Mouse (Mus musculus): Measurements from ENCODE around the gene Npas3.

Npas3 gene

DNA sequence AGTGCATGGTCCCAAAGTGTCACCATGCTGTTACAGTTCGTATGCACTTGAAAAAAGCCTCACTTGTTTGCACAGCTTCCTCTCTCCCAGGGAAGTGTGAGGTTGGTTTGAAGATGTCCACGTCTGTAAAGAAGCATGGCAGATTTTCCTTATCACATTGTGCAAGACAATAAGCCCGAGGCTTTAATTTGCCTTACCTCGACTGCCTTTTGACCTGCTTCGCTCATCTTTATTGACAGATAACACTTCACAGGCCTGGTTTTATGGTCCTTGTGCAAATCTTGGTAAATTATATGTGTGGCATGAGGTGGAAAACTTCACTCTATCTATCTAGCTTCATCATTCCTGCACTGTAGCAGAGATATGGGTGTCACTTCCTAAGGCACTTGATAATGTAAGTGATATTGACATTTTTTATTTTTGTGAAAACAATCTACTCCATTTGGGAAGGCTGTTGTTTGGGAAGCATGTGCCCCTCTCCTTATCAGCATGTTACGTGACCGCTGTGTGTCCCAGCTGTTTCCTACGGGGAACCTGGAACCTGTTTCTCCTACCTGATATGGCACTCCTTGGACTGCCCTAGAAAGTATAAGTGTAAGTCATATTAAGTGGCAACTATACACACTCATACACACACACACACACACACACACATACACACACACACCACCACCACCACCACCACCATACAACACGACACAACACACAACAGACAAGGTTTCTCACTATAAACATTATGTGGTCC is 450.2 kb downstream of the Npas3 start:
- DNase-seq: no peak

DNA sequence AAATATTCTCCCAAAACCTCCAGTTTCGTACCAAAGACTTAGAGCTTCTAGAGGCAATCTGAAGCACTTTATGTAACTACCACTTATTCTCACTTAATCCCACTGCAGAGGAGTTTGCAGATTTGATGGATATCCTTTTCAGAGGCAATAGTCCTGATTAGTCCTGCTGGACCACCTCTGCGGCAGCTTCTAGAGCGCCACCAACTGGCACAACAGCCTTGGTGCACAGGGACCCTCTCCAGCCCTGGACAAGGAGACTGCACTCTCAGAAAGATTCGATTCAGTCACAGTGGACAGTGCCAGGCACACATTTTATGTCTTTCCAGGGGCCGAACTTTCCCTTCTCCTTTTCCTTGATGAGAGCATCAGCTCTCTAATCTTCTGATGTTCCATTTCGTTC is 471.4 kb downstream of the Npas3 start:
- DNase-seq: peak in 1 of 2 experiments; percentile 21

DNA sequence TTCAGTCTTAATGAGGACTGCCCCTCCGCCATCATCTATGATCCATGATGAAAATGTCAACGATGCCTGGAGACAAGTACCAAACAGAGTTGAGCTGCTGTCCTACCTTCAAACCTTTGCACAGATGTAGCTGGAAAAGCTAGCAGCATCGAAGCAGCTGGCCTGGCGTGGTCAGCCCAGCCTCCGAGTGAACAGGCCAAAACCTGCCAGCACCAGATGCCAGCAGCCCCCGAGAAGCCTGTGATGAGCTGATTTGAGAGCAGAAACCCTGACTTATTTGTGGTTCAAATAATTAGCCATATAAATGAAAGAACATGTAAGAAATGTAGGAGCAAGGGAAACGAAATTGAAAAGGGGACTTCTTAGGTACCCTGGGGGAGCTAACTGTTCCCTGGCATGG is 473.7 kb downstream of the Npas3 start:
- no peak for DNase-seq

DNA sequence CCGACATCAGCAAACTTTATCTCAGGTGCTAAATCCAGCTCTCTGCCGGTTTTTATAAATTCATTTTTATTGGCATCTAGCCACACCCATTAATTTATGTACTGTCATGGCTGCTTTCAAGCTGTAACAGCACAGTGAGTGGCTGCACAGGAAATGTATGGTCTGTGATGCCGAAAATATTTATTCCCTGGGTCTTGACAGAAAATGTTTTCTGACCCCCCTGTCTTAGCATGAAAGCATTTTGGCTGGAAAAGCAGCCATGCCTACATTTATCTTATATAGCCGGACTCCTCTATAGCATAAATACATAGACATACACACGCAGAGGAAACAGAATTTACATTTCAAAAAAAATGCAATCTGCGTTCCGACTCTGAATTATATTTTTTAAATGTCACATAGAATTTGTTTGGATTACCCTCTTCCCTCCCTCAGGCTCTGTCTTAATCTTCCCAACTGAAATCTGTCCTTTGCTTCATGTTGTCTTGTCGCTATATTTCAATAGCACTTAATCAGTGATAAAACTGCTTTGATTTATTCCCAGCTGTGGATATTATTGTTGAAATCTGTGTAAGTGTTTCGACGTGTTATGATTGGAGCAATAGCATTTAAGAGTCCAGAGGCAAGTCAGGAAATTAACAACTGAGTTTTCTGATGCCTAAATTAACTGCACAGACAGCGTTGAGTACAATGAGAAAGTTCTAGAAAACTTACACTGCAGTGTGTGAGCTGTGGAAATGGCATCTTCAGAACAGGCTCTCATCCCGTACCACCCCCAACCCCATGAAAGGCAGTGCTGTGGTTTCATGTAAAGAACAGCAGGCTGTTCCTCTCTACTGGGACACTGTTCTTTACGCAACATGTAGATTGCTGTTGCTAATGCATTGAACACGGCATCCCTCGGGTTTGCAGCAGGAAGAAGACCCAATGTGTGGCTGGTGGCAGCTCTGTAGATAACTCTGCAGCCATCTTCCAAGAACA is 474.5 kb downstream of the Npas3 start:
- DNase-seq: no peak

DNA sequence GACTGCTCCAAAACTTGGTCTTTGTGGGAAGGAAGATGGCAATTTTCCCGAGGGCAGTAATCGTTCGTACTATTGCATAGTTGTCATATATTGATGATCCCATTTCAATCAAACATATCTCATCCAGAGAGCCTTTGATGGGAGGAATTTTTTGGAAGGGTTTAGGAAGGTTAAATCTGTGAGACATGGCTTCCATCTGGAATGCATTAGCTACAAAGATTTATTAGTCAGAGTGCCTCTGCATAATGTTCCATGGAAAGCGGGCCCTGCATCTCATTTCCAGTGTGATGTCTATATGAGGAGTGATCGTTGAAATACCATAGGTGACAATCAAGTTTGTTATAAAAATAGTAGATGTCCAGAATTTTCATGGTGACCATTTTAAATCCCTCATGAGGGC is 480.8 kb downstream of the Npas3 start:
- no peak for DNase-seq

DNA sequence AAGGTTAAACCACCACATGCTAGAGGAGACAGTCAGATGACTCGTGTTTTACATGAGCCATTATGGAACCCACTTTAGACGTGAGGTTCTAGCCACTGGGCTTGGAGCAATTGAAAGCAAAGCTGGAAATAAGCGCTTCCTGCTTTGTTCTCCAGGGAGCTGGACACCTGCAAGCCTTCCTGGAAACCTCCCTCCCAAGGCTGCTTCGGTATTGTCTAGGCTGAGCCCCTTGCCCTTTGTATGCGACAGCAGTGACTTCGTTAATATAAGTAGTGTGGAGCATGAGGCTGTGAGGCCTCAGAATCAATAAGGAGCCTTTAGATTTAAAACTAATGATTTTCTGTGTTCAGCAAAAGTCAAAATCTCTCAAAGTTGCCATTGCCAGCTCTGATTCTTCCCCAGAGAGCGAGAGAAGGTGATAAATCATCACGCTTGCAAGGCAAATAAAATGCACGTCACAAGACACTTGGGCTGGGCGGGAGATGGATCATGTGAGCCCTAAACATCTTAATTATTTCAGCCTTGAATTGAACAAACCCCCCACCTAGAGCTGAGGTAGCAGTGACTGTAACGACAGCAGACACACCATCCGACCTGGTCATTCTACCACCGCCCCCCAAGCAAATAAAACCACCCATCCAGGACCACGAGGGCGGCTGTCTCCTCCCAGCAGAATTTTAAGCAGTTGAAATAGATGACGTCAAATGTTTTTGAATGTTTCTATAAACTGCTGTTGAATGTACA is 490.2 kb downstream of the Npas3 start:
- no peak for DNase-seq

DNA sequence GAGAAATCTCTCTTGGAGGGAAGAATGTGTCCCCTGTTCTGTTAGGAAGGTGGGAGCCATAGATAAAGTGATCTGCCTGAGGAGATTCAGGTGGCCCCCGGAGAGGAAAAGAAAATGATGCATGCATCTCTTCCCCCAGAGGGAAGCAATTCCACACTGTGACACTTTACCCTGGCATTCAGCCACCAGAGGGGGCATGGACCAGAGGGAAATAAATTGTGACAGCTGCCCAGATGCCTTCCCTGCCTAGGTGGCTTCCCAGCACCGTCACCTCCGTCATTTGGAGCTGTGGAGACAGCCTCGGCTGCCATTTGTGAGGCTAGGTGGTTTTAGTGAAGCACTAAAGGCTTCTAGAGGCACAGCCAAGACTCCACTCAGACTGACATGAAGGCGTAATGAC is 498.2 kb downstream of the Npas3 start:
- peak in 1 of 2 experiments; percentile 24 for DNase-seq

DNA sequence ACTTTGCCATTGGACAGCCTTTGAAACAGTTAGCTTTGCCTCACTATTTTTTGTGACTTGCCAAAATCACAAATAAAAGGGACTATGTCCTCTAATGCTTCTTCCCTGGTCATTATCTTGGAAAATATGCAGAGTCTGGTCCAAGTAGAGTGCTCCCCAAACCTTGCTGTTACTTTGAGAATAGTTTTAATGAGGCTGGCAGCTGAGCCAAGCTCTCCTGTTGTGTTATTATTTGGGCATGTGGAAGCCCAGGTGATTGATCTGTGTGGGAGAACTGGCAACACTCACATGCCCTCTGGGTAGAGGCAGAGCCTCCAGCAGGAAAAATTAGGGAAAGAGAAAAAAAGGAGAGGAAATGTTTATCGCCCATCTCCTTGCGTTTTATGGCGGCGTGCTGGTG is 500.9 kb downstream of the Npas3 start:
- no peak for DNase-seq

DNA sequence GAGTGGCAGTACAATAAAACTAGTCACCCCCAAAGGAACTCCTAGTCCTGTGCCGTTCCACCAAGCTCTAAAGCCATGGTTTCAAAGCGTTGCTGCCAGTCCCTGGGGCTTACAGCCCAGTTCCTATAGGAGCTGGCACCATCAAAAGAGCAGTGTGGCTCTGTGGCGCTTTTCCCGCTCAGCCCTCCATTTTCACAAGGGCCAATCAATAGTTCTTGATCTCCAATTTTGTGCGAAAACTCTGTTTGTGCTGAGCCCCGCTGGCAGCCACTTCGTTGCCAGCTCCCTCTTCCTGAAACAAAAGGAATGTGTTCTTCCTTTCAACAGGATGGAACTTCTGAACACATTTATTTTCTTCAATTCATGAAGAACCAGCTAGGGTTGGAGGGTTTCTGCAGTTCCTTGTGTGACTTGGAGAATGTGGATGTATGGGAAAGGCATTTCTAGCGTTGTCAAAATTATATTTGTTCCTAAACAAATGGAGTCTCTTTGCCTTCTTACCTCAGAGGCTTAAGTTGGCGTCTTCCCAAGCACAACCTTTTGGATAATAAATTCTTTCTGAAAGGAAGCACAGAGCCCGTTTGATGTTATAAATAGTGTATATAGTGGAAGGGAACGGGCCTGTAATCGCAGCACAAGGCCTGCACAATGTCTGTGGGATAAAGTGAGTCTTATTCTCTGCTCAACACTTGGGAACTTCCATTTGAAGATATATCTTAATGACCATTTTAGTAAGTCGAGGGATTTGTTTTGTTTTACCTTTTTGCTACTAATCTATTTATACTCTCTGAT is 504.0 kb downstream of the Npas3 start:
- no peak for DNase-seq

DNA sequence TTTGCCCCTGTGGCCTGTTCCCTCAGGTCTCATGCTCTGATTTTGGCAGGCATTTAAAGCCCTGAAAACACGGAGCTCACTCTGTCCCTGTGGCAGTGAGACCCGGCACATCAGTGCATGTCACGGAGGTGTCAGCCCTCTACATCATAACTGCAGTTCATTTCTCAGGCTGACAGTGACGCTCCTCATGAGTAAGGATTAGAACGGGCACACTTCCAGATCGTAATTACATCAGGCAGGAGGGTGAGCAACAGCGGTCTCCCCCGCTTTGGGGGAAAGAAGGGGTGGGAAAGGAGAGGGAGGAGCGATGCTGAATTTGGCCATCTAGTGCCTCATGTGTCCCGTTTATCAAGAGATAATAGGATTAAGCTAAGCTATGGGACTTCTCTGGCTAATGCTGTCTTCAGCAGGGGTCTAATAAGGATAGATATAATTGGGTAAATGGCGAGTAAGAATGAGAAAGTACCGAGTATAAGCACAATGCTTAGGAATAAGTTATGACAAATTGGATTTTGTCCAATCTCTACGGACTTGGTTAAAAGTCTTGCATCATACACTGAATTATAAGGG is 505.0 kb downstream of the Npas3 start:
- no peak for DNase-seq

DNA sequence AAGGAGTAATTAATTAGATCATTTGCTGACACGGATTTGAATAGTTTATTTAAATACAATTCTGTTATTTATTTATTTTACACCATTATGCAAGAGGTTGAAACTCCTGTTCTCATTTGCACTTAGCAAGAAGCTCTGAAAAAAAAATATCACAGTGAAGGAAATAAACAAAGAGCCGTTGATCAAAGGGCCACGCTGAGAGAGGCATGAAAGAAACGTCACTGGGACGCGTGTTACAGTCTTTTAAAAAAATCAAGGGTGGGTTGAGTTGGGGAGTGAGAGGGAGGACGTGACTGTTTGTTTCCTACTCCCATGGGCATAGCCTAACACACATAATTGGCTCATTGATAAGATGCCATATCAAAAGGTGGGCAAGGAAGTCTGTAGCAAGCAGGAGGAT is 505.8 kb downstream of the Npas3 start:
- no peak for DNase-seq

DNA sequence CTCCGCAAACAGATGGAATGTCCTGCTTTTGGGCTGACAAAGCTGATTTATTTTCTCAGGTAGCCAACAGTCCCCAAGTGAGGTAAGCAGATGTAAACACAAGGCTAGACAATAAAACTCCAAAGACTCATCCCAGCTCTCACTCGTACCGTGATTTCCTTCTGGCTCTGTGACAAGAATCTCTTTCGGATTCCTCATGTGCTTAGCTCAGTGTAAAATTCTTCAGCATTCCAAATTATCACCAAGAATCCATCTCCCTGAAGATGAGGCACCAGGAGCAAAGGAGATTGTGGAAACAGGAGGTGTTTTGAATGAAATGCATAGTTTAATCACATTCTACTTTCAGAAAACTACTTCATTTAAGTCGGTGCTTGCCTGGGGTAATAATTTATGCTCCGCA is 509.2 kb downstream of the Npas3 start:
- DNase-seq: no peak

DNA sequence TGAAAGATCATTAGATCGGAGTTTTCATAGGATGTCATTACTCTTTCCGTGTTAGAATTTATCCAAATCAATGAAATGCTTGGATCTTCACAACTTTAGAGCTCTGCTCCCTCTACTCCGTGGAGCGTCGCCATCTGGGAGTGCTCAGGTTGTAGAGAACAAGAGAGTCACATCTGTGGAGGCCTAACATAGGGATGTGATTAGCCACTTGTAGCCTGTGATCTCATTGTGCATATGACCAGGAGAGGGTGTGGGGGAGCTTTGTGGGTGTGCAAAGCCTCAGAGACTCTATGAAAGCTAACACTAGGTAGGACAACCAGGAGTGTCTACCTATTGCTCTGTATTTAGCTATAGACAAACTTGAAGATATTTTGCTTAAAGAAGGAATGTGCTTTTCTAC is 509.9 kb downstream of the Npas3 start:
- DNase-seq: no peak

DNA sequence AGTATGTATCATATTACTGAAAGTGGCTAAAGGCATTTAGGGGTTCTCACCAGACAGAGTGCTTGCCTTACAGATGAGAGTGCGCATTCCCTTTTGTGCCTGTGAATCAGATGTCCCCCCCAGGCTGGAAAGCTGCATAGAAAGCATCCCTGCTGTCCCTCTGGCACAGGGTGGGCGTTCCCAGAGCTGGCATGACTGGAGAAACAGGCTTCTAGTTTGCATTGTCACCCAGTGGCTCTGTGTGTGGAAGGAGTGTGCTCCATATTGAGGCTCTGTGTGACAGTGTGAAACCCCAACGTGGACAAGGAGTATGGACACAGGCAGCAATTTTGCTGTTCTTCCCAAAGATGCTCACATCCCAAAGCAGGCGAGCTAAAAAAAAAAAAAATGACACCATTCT is 515.7 kb downstream of the Npas3 start:
- no peak for DNase-seq

DNA sequence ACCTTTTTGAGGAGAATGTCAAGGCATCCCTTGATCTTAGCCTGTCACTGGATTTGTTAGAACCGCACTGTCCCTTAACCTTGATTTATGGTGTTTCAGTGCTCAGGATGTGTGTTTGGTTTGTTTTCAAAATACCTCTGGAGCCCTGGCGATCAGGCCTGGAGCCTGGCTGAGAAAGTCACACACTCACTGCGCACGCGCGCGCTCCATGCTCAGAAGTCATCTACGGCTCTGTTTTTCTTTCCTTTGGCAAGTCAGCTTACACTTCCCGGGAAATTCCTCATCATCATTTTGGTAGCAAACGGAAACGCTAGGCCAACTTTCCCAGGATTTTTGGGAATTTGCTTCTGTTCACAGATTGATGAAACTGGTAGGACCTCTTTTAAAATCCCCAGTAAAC is 519.9 kb downstream of the Npas3 start:
- peak; percentile 23 to 73 for DNase-seq

DNA sequence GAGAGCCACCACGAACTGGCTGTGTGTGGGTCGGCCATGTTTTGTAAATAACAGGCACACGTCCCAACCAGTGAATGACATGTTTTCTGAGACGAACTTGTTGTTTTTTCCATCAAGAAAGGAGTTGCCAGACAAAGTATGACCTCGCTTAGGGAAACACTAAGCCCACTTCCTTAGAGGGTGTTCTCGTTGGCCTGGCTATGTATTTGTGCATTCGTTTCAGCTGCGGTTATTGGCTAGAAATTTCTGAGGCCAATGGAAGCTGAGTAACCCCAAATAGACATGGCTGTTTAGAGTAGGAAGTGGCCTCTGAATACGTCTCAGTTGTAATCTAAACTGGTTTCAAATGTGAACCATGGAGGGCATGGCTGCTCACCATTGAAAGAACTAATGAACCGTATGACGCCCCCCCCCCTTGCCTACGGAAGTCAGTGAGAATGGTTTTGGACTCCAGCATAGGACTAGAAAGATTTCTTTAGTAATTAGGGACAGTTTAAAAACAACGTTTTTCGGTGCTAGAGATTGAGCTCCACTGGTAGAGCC is 523.0 kb downstream of the Npas3 start:
- no peak for DNase-seq

DNA sequence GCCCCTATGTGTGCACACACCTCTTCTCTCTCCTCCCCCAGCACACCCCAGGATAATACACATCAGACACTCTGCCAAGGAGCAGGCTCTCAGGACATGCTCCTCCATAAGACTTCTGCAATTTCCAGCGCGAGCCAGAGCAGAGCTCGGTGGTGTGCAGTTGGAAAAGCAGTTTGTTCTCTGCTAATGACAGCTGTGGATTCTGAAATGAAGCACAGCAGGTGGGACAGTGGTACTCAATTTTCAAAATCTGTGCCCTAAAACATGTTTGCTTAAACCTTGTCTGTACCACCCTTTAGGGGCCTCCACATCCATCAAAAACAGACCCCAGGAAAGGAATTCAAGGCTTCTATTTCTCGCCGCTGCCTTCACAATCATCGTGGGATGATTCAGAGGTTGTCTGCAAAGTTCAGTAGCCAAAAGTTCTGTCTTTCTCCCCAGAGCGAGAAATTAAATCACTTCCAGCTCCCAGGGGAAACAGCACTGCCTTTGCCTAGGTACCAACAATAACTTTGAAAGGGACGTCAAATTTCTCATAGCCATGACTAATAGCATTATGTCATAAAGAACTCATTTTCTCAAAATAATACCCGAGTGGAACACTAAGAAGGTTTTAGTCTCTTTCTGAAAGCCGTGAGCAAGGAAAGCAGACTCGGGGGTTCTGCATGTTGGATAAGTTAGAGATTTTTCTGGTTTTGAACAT is 533.5 kb downstream of the Npas3 start:
- DNase-seq: no peak

DNA sequence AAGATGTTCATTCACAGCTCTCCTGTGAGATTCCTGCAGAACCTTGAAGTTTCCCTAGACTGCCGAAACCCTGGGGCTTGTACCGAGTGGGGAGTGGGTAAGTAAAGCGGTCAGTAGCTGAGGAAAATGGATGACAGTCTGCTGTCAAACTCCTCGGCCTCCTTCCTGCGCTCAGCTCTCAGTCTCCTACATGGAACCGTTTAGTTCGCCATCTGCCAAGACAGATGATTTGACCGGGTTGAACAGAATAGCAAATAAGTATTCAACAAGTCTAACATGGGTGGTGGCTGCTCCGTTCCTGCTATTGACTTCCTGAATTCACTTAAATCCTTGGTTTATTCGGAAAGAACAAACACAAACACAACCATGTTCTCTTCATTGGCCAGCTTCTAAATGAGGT is 541.0 kb downstream of the Npas3 start:
- DNase-seq: no peak

DNA sequence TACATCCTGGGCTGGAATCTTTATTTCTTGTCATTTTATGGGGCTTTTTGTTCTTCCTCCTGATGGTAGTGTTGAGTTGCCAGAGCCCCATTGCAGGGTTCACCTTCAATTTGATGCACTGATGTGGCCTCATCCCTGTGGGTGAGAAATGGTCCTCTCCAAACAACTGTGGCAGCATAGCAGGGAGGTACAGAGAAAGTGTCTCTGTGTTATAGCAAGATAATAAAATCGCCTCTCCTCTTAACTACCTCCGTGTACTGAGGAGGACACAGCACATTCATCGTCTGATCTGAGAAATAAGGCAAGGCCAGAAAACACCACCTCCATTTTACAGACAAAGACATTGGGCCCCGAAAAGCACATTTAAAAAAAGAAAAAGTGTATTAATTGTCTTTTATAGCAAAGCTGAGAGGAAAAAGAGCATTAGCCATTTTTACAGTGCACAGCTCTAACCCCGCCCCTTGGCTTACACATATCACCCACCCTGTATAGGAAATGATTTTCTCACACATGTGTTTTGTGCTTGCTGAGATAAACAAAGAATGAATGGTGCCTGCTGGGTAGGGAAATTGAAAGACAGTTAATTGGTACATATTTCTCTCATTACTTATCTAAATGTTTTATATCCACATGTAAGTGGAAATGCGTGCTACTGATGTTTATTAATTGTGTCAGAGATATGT is 546.4 kb downstream of the Npas3 start:
- DNase-seq: no peak

DNA sequence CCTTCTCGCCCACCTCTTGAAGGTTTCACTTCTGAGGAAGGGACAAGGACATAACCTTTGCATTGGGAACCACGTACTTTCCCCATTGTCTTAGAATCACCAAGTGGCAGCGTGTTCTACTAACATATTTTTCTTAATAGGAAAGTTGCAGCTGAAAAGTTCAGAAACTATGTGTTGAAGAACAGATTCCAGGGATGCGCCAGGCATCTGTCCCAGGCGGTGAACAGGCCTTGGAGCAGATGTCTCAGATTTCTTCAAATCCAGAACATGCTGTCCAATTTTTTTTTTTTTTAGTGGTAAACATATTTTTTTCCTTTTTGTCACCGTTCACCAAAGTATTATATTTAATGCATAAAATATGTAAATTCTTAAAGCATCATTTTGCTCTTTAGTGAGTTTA is 553.4 kb downstream of the Npas3 start:
- no peak for DNase-seq

DNA sequence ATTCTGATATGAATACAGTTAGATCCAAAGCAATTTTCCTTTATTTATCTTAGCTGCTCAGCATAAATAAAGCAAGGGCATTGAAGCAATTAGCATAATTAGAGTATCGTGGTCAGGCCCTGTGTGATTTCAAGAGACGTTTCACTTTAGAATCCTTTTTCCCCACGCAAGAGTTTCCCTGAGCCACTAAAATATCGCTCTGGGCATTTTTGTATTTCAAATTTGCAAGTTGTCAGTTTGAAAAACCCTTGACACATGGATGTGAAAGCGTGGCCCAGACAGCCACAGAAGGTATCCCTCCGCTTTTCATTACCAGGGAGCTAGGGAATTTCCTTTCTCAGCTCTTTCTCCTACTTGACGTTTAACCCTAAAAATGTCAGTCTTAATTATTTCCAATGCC is 553.9 kb downstream of the Npas3 start:
- DNase-seq: no peak

All from kidney, postnatal 36 days (tissue).